Comparison of ENCODE assay signal across 11 mouse cellular contexts in genomic region chr3:96222774-96223173, GRCm38 (mm10). TPM values are rescaled to one million over a fixed set of nuclear protein-coding genes. Genes with fewer than 3 reads are reported as not detected.
DNase-seq lines count a peak whose midpoint lies in the region; ATAC-seq and TF ChIP-seq lines count a peak whose summit lies in the region.
"Had no signal": no experiment of that assay in that cellular context is flagged by ENCODE, and none has a peak within 500 bp of the region (broad histone marks: within the 10 kb centered on the region; RNA-seq: fewer than 3 reads in every experiment).

No protein-coding gene starts in this region.

- H3K27me3 ChIP-seq in heart, embryonic 13.5 days (replicated peaks): no peaks in the 10 kb centered on the region
- no peaks in the 10 kb centered on the region for H3K27me3 ChIP-seq in heart, adult 2 months (ENCODE audit: control insufficient read depth, insufficient read depth, low read length)
- H3K27me3 ChIP-seq in liver, embryonic 14.5 days (ENCODE audit: control insufficient read depth, insufficient read depth, low read length): no peaks in the 10 kb centered on the region
- H3K27me3 ChIP-seq in stomach, embryonic 16.5 days (ENCODE audit: control insufficient read depth, insufficient read depth, low read length): no peaks in the 10 kb centered on the region

- DNase-seq in heart, adult 2 months: no peak
- peak; percentile 46 to 60 for DNase-seq in right cerebral cortex, postnatal 10 days (ENCODE audit: low spot score in 2 of 2)
- DNase-seq in right cerebral cortex, postnatal 36 days (ENCODE audit: low spot score in 2 of 2): no peak
- no peak for DNase-seq in liver, embryonic 14.5 days (ENCODE audit: low read depth in 3 of 3, low spot score in 3 of 3)
- no peak for DNase-seq in gastrocnemius, postnatal 36 days
- no peak for DNase-seq in left cerebral cortex, adult 2 months (ENCODE audit: extremely low spot score in 1 of 2, low spot score in 2 of 2)
- DNase-seq: adrenal gland, adult 2 months; right cerebral cortex, postnatal 4 days had no signal

- no peak for TF ChIP-seq CTCF in heart, adult 2 months (IDR thresholded peaks at IDR 0.05)
- no peak for TF ChIP-seq CTCF in liver, embryonic 14.5 days (IDR thresholded peaks at IDR 0.05; ENCODE audit: low read depth)
- TF ChIP-seq CTCF in left cerebral cortex, adult 2 months (IDR thresholded peaks at IDR 0.05): no peak

- no peak for TF ChIP-seq POLR2A in heart, adult 2 months (IDR thresholded peaks at IDR 0.05; ENCODE audit: insufficient read depth, low read depth, low read length)

- H3K4me1 ChIP-seq in heart, embryonic 13.5 days: peaks cover 64% of the 10 kb centered on the region
- peaks cover 7% of the 10 kb centered on the region for H3K4me1 ChIP-seq in heart, adult 2 months (ENCODE audit: control insufficient read depth, insufficient read depth, low read length)
- peaks cover 41 to 54% of the 10 kb centered on the region in 2 experiments for H3K4me1 ChIP-seq in liver, embryonic 14.5 days (replicated peaks; ENCODE audit: control insufficient read depth in 2 of 2, insufficient read depth in 2 of 2, low read length in 1 of 2)
- peaks cover 31% of the 10 kb centered on the region for H3K4me1 ChIP-seq in stomach, embryonic 16.5 days (ENCODE audit: control insufficient read depth, insufficient read depth, low read length)

- no peaks in the 10 kb centered on the region for H3K9me3 ChIP-seq in heart, embryonic 13.5 days
- H3K9me3 ChIP-seq in liver, embryonic 14.5 days (ENCODE audit: control insufficient read depth, low read length): no peaks in the 10 kb centered on the region
- no peaks in the 10 kb centered on the region for H3K9me3 ChIP-seq in stomach, embryonic 16.5 days (replicated peaks; ENCODE audit: control insufficient read depth, low read length)

- peak overlapping the region; percentile 89; the same call in 1 of the 2 replicates for H3K9ac ChIP-seq in heart, embryonic 13.5 days
- no peak overlapping the region for H3K9ac ChIP-seq in heart, adult 2 months (ENCODE audit: low read depth, low read length)
- H3K9ac ChIP-seq in liver, embryonic 14.5 days (replicated peaks): peak overlapping the region; percentile 99
- no peak overlapping the region for H3K9ac ChIP-seq in stomach, embryonic 16.5 days (ENCODE audit: low read length)

- intact Hi-C loops in heart, adult 2 months (cut with DNase I): loop anchor here (2.0 to 5.0 kb wide), 2 partner anchors 14 to 330 kb away; partner anchors contain the start of genes Aph1a and BC028528
- intact Hi-C loops in gastrocnemius, postnatal 36 days (cut with DNase I): no loop called here
- intact Hi-C loops in left cerebral cortex, adult 2 months (cut with DNase I): loop anchor here (2.0 kb wide), 1 partner anchor 14 kb away; no protein-coding TSS in a partner anchor

- WGBS in heart, embryonic 13.5 days: 86% methylated on average over 4 of the region's 4 CpGs
- 81% methylated on average over 4 of the region's 4 CpGs for WGBS in heart, adult 2 months
- 79% methylated on average over 4 of the region's 4 CpGs for WGBS in liver, embryonic 14.5 days (ENCODE audit: insufficient replicate concordance)
- WGBS in stomach, embryonic 16.5 days: 86% methylated on average over 4 of the region's 4 CpGs

- H3K79me2 ChIP-seq in heart, adult 2 months (replicated peaks; ENCODE audit: control insufficient read depth, insufficient read depth, low read length): peaks cover 2% of the 10 kb centered on the region; the same call in 1 of the 2 replicates

- H3K4me3 ChIP-seq in heart, embryonic 13.5 days: no peak overlapping the region
- H3K4me3 ChIP-seq in heart, adult 2 months: no peak overlapping the region
- H3K4me3 ChIP-seq in liver, embryonic 14.5 days (ENCODE audit: insufficient read depth in 1 of 2, low read depth in 2 of 2, low read length in 2 of 2): peak overlapping the region; percentile 54 to 73
- no peak overlapping the region for H3K4me3 ChIP-seq in stomach, embryonic 16.5 days (replicated peaks; ENCODE audit: low read length)
- no peak overlapping the region for H3K4me3 ChIP-seq in left cerebral cortex, adult 2 months

- no peak for TF ChIP-seq EP300 in heart, adult 2 months (IDR thresholded peaks at IDR 0.05; ENCODE audit: insufficient read depth, low read depth, low read length)
- TF ChIP-seq EP300 in liver, embryonic 14.5 days (IDR thresholded peaks at IDR 0.05; ENCODE audit: low read depth): no peak

- H3K36me3 ChIP-seq in heart, embryonic 13.5 days: no peaks in the 10 kb centered on the region
- H3K36me3 ChIP-seq in heart, adult 2 months (ENCODE audit: control insufficient read depth, insufficient read depth, low read length): peaks cover 2% of the 10 kb centered on the region
- H3K36me3 ChIP-seq in liver, embryonic 14.5 days (replicated peaks; ENCODE audit: control insufficient read depth, insufficient read depth, low read depth): no peaks in the 10 kb centered on the region
- no peaks in the 10 kb centered on the region for H3K36me3 ChIP-seq in stomach, embryonic 16.5 days (ENCODE audit: control insufficient read depth, insufficient read depth, low read length)

- H3K27ac ChIP-seq in heart, embryonic 13.5 days (replicated peaks): no peak overlapping the region
- H3K27ac ChIP-seq in heart, adult 2 months: no peak overlapping the region
- H3K27ac ChIP-seq in liver, embryonic 14.5 days: peak overlapping the region; percentile 100
- no peak overlapping the region for H3K27ac ChIP-seq in stomach, embryonic 16.5 days (ENCODE audit: low read length)
- no peak overlapping the region; the same call in 1 of the 2 replicates for H3K27ac ChIP-seq in left cerebral cortex, adult 2 months

- peak overlapping the region; percentile 82 for H3K4me2 ChIP-seq in heart, embryonic 13.5 days
- peak overlapping the region; percentile 81 for H3K4me2 ChIP-seq in liver, embryonic 14.5 days (ENCODE audit: low read depth)
- H3K4me2 ChIP-seq in stomach, embryonic 16.5 days (ENCODE audit: low read depth, low read length): peak overlapping the region; percentile 82

- no peak for ATAC-seq in heart, embryonic 13.5 days (ENCODE audit: extremely low read depth, insufficient number of reproducible peaks, low FRiP score, low TSS enrichment)
- ATAC-seq in liver, embryonic 14.5 days (ENCODE audit: insufficient read depth): no peak
- no peak for ATAC-seq in stomach, embryonic 16.5 days (ENCODE audit: insufficient read depth, low FRiP score)
- ATAC-seq: CD4-positive, CD25-positive, alpha-beta regulatory T cell, adult 4 months had no signal

RNA-seq across cellular contexts. Expression of gene Hist2h2be, which starts 1.9 kb away (rescaled TPM):
- 3.6 and 5.0 TPM in 2 replicates for polyA plus RNA-seq in heart, embryonic 13.5 days (2015; fragmentation: Nextera tagmentation; extraction: Ambion mirVana)
- 10 to 100 TPM in 1 of 2 experiments, 1 to 10 TPM in 1; 9.4 to 10.1 TPM for total RNA-seq in heart, adult 2 months (2021)
- polyA plus RNA-seq in heart, adult 2 months (2012; rRNA removed): 6.9 and 11.9 TPM in 2 replicates
- polyA plus RNA-seq in liver, embryonic 14.5 days (2012; rRNA removed): 8.7 and 8.9 TPM in 2 replicates
- polyA plus RNA-seq in liver, embryonic 14.5 days (2014; fragmentation: Nextera tagmentation; extraction: Ambion mirVana): 6.4 and 9.1 TPM in 2 replicates
- 9.3 and 10.6 TPM in 2 replicates for polyA plus RNA-seq in stomach, embryonic 16.5 days (2015; fragmentation: Nextera tagmentation; extraction: Ambion mirVana)
- 1 to 10 TPM; 4.5 to 5.3 TPM for total RNA-seq in gastrocnemius, postnatal 36 days (2021)
- total RNA-seq in left cerebral cortex, adult 2 months (2021): 1 to 10 TPM; 5.4 to 5.6 TPM

RNA-seq across cellular contexts. Expression of gene Hist2h2ac, which starts 2.1 kb away (rescaled TPM):
- 4.5 and 5.0 TPM in 2 replicates for polyA plus RNA-seq in heart, embryonic 13.5 days (2015; fragmentation: Nextera tagmentation; extraction: Ambion mirVana)
- total RNA-seq in heart, adult 2 months (2021): 10 to 100 TPM; 18.1 to 26.3 TPM
- polyA plus RNA-seq in heart, adult 2 months (2012; rRNA removed): 1.3 and 1.5 TPM in 2 replicates
- polyA plus RNA-seq in liver, embryonic 14.5 days (2012; rRNA removed): 18.5 and 20.7 TPM in 2 replicates
- polyA plus RNA-seq in liver, embryonic 14.5 days (2014; fragmentation: Nextera tagmentation; extraction: Ambion mirVana): 14.0 and 18.2 TPM in 2 replicates
- polyA plus RNA-seq in stomach, embryonic 16.5 days (2015; fragmentation: Nextera tagmentation; extraction: Ambion mirVana): 2.9 and 6.3 TPM in 2 replicates
- 10 to 100 TPM in 1 of 2 experiments, 1 to 10 TPM in 1; 9.9 to 10.3 TPM for total RNA-seq in gastrocnemius, postnatal 36 days (2021)
- total RNA-seq in left cerebral cortex, adult 2 months (2021): 10 to 100 TPM; 20.6 to 30.5 TPM

RNA-seq across cellular contexts. Expression of gene Hist2h2ab, which starts 3.1 kb away (rescaled TPM):
- not detected in 2 replicates for polyA plus RNA-seq in heart, embryonic 13.5 days (2015; fragmentation: Nextera tagmentation; extraction: Ambion mirVana)
- 1 to 10 TPM; 1.9 to 2.0 TPM for total RNA-seq in heart, adult 2 months (2021)
- polyA plus RNA-seq in heart, adult 2 months (2012; rRNA removed): 0.35 TPM in 1 of 2 replicates, not detected in the other
- polyA plus RNA-seq in liver, embryonic 14.5 days (2012; rRNA removed): 0.68 TPM in 1 of 2 replicates, not detected in the other
- polyA plus RNA-seq in liver, embryonic 14.5 days (2014; fragmentation: Nextera tagmentation; extraction: Ambion mirVana): 0.52 TPM in 1 of 2 replicates, not detected in the other
- polyA plus RNA-seq in stomach, embryonic 16.5 days (2015; fragmentation: Nextera tagmentation; extraction: Ambion mirVana): 0.92 TPM in 1 of 2 replicates, not detected in the other
- under 1 TPM in 1 of 2 experiments, not detected in 1; 0.92 TPM for total RNA-seq in gastrocnemius, postnatal 36 days (2021)
- total RNA-seq in left cerebral cortex, adult 2 months (2021): 10 to 100 TPM; 10.4 to 10.8 TPM
- polyA plus RNA-seq: CD4-positive, CD25-positive, alpha-beta regulatory T cell, adult 4 months had no signal

RNA-seq across cellular contexts. Expression of gene Bola1, which starts 3.3 kb away (rescaled TPM):
- 42.5 and 46.7 TPM in 2 replicates for polyA plus RNA-seq in heart, embryonic 13.5 days (2015; fragmentation: Nextera tagmentation; extraction: Ambion mirVana)
- total RNA-seq in heart, adult 2 months (2021): 10 to 100 TPM; 22.6 to 28.7 TPM
- polyA plus RNA-seq in heart, adult 2 months (2012; rRNA removed): 22.3 and 36.0 TPM in 2 replicates
- 32.2 and 34.0 TPM in 2 replicates for polyA plus RNA-seq in liver, embryonic 14.5 days (2012; rRNA removed)
- polyA plus RNA-seq in liver, embryonic 14.5 days (2014; fragmentation: Nextera tagmentation; extraction: Ambion mirVana): 49.4 and 49.7 TPM in 2 replicates
- 46.8 and 50.0 TPM in 2 replicates for polyA plus RNA-seq in stomach, embryonic 16.5 days (2015; fragmentation: Nextera tagmentation; extraction: Ambion mirVana)
- total RNA-seq in gastrocnemius, postnatal 36 days (2021): 10 to 100 TPM; 20.8 to 24.6 TPM
- total RNA-seq in left cerebral cortex, adult 2 months (2021): 10 to 100 TPM; 14.8 to 15.1 TPM

RNA-seq across cellular contexts. Expression of gene Hist2h3c2, which starts 16.2 kb away (rescaled TPM):
- 3.0 and 4.3 TPM in 2 replicates for polyA plus RNA-seq in heart, embryonic 13.5 days (2015; fragmentation: Nextera tagmentation; extraction: Ambion mirVana)
- total RNA-seq in heart, adult 2 months (2021): 1 to 10 TPM; 5.5 to 6.2 TPM
- polyA plus RNA-seq in heart, adult 2 months (2012; rRNA removed): 9.2 and 12.0 TPM in 2 replicates
- 91.6 and 122 TPM in 2 replicates for polyA plus RNA-seq in liver, embryonic 14.5 days (2012; rRNA removed)
- 13.6 and 14.6 TPM in 2 replicates for polyA plus RNA-seq in liver, embryonic 14.5 days (2014; fragmentation: Nextera tagmentation; extraction: Ambion mirVana)
- 2.6 TPM in 1 of 2 replicates, not detected in the other for polyA plus RNA-seq in stomach, embryonic 16.5 days (2015; fragmentation: Nextera tagmentation; extraction: Ambion mirVana)
- 1 to 10 TPM; 7.6 to 8.3 TPM for total RNA-seq in gastrocnemius, postnatal 36 days (2021)
- total RNA-seq in left cerebral cortex, adult 2 months (2021): 1 to 10 TPM; 5.7 to 6.8 TPM
- polyA plus RNA-seq: CD4-positive, CD25-positive, alpha-beta regulatory T cell, adult 4 months had no signal

Comparison
In these comparisons a context has a peak if more than half of its experiments do, and no peak if none do; other contexts are left out.
1. H3K9ac ChIP-seq: peak in heart, embryonic 13.5 days (single experiment) and liver, embryonic 14.5 days (single experiment); none in heart, adult 2 months (single experiment) and stomach, embryonic 16.5 days (single experiment).
2. DNase-seq: peak in right cerebral cortex, postnatal 10 days (2 of 2); none in heart, adult 2 months (0 of 2), right cerebral cortex, postnatal 36 days (0 of 2), liver, embryonic 14.5 days (0 of 3), gastrocnemius, postnatal 36 days (0 of 2) and left cerebral cortex, adult 2 months (0 of 2).
3. H3K4me3 ChIP-seq: peak in liver, embryonic 14.5 days (2 of 2); none in heart, embryonic 13.5 days (single experiment), heart, adult 2 months (single experiment), stomach, embryonic 16.5 days (single experiment) and left cerebral cortex, adult 2 months (single experiment).
4. Peak in every context shown above with its lines, with median percentiles within 50 percentile points of each other: H3K4me2 ChIP-seq.